Mouse (Mus musculus) cerebellum, postnatal 10 days (tissue): Measurements from ENCODE around the gene Utp11.

Experiments used
- DNase-seq, 2 experiments: peaks; one replicate each; pipeline ENCODE4 v3.0.0; 2021; ENCODE audit warnings: mixed read lengths in 2 of 2

Gene Utp11

DNA sequence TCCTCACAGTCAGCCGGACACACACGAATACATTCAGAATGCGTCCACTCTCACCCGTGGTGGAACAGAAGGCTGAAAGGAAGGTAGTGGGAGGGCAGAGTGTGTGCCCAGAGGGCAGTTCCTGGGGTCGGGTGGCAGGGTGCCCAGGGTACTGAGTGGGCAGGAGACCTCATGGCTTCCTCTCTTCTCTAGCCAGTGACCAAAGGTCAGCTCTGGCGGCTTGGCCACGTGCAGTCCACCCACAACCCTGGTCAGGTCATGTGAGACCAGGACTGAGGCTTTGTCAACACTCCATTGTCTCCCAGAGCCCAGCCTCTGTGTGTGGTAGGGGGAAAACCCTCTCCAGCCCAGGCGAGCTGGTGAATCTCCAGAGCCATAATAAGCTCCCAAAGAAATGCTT, 23.2 kb downstream of the Utp11 start:
- peak in 1 of 2 experiments; percentile 47 for DNase-seq

DNA sequence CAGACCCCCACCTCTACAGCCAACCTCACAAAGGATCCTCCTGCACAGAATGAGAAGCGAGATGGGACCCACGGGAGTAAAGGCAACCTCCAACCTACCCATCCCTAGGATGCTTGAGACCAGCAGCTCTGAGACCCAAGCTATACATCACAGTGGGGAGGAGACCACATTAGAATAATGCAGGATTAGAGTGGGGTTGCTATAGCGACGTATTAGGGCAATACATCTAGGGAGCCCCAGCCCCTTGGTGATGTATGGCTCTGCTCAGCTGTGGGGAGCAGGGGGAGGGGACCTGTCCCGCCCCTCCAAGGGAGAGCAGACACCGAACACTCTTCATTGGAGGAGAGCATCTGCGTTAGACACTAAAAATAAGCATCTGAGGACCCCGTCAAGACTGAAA, 25.3 kb downstream of the Utp11 start:
- no peak for DNase-seq

GRCm38 (mm10) chr4:124667476-124668033, 25.8 kb downstream of the Utp11 start:
- no peak for DNase-seq

DNA sequence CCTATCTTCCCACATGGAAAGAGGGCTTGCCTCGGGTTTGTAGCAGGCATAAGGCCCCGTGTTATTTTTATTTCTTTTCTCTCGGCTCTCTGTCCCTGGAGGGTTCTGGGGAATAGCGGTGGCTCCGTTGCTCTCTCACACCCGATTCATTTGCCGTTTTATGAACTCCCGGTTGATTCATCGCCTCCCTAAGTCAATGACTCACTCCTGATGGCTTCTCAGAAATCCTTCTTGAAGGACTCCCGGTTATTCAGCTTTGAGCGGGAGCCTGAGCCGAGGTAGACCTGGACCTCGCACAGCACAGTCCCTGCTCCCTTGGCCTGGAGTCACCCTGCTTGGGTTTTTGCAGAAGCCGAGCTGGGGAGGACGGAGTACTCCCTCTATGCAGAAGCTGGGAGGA, 28.8 kb downstream of the Utp11 start:
- DNase-seq = no peak

DNA sequence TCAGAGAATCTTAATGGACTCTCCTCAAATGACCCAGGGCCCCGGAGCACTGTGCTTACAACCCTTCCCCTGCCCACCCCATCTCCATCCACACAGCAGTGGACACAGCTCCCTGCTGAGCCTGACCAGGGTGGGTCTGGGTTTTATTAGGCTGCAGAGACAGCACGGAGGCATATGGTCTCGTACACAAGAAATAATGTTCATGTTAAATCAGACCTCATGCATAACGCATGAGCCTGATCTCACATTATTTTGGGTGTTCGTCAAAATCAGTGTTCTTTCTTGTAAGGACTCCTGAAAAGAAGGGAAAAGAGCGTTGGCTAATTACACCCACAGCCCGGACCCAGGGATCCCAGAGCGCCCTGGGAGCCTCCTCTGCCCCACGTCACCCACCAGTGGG, 29.2 kb downstream of the Utp11 start:
- DNase-seq = no peak

- DNase-seq = peak in 1 of 2 experiments; percentile 40
These were observed 30.4 kb downstream of the Utp11 start for GRCm38 (mm10) chr4:124663034-124663433.

DNA sequence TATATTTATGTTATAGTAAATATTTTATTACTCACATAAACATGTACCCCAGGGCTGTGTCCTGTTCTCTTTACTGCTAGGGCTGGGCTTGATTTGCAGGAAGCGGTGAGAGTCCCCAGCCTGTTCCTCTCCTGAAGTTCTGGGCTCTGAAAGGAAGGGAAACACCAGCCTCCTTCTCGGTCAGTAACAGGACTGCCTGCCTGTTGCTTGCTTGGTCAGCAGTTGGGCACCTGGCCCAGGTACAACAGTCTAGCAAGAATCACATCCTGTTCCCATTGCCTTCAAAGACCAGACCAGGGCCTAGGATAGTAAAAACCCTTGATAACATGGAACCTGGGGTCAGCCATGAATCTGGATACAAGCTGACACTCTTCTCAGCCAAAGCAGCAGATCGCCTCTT, 32.8 kb downstream of the Utp11 start:
- DNase-seq = no peak

DNA sequence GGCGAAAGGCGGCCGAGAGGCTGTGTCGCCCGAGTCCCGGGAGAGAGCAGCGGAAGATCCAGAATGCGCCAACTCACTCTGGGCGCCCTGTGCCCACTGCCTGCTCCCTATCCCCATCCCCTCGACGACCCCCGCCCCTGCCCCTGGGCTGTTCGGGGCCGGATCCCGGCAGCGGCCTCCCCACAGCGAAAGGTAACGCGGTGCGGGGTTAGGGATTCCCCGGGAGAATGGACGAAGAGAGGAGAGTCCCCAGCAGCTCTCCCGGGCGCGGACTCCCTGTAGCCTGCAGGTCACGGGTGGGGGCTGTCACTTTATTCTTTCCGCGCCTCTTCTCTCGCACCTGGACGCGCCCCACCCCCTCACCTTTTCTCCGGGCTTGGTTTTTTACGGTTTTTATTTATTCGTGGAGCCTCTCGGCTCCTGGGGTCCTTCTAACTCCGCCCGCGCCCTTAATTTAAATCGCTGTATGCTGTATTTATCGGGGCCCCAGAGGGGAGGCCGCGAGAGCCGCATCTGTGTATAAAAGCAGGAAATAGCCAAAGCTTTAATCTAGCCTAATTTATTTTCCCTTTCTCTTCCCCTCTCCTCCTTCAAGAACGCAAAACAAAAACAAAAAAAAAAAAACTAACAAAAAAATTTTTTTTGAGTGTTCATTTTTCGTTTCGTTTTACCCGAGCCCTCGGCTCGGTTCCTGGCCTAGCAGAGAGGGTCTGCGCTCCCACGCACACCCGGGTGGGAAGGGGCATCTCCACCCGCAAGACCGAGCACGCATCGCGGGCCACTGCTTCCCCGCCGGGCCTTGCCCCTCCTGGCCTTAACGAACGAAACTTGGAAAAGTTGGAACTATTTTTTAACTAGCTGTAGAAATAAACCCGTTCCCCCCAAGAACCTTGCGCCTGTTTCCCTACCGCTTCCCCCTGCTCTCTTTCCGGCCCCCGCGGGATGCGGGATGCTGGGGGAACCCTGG, 33.9 kb downstream of the Utp11 start:
- peak in 1 of 2 experiments; percentile 27 for DNase-seq

DNA sequence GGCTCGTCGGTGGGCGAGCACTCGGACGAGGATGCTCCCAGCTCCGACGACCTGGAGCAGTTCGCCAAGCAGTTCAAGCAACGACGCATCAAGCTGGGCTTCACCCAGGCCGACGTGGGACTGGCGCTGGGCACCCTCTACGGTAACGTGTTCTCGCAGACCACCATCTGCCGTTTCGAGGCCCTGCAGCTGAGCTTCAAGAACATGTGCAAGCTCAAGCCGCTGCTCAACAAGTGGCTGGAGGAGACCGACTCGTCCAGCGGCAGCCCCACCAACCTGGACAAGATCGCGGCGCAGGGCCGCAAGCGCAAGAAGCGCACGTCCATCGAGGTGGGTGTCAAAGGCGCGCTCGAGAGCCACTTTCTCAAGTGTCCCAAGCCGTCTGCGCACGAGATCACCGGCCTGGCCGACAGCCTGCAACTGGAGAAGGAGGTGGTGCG, 35.0 kb downstream of the Utp11 start:
- peak; percentile 37 to 44 for DNase-seq

DNA sequence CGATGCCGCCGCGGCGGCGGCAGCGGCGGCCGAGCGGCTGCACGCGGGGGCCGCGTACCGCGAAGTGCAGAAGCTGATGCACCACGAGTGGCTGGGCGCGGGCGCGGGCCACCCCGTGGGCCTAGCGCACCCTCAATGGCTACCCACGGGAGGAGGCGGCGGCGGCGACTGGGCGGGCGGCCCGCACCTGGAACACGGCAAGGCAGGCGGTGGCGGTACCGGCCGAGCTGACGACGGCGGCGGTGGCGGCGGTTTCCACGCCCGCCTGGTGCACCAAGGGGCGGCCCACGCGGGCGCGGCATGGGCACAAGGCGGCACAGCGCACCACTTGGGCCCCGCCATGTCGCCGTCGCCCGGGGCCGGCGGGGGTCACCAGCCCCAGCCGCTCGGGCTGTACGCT, 35.6 kb downstream of the Utp11 start:
- DNase-seq = no peak

GRCm38 (mm10) chr4:124656854-124657650, 36.3 kb downstream of the Utp11 start:
- DNase-seq = peak; percentile 72 to 88

GRCm38 (mm10) chr4:124656518-124656853, 36.9 kb downstream of the Utp11 start, which contains the start of gene Pou3f1:
Gene Pou3f1, plus strand, starts transcription at chr4:124656807.
- DNase-seq = peak in 1 of 2 experiments; percentile 26

DNA sequence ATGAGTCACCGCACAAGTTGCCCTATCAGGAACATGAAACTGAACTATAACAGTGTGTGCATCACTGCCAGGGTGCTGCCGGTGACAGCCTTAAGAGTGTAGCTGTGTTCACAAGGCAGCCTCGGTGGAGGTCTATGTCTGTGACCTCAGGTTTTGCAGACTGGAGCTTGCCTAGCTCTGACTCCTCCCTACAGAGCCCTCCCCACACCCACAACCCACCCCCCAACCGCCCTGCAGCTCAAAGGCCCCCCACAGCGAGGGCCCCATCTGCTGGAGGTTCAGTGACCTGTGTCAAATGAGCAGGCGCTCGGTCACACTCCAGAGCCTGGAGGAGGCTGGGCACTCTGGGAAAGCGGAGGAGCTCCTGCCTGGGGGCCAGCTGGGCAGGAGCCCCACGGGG, 40.5 kb downstream of the Utp11 start:
- peak; percentile 44 to 66 for DNase-seq

- DNase-seq = no peak
These were observed 45.5 kb downstream of the Utp11 start for GRCm38 (mm10) chr4:124647909-124648308.

- DNase-seq = no peak
These were observed 46.8 kb downstream of the Utp11 start for GRCm38 (mm10) chr4:124646591-124646990.

DNA sequence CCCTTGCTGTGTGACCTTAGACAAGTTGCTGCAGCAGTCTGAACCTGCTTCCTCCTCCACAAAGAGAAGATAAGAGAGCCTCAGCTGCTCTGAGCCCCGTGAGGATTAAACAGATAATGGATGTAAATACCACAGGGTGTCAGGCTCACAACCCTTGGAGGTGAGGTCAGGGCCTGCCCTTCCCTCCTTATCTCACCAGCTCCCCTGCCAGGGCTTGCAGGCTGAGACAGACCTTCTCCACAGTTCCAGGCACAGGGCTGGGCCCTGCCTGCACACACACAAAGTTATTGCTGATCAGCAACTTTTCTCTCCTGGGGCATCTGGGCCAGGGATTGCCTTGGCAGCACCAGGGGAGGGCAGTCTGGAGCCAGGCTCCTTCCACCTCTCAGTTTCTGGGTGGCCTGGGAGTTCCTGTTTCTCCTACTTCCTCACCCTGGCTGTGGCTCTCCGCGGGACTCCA, 48.4 kb downstream of the Utp11 start:
- DNase-seq = no peak

GRCm38 (mm10) chr4:124643859-124644258, 49.5 kb downstream of the Utp11 start:
- no peak for DNase-seq

DNA sequence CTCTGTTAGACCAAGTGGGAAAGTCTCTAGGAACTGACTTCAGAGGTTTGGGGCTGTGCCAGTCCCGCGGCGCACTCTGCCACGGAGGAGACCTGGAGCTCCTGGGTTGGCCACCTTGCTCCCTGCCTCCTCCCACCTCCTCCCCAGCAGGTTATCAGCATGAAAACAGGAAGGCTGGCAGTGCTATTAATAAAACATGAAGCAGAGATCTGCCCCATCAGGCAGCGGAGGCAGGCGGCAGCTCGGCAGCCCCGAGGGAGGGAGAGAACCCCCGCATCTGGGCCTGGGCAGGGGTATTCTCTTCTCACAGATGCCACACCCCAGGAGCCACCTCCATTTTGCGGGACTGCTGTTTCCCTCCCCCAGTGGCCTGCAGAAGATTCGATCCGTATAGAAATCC, 53.7 kb downstream of the Utp11 start:
- DNase-seq = no peak

DNA sequence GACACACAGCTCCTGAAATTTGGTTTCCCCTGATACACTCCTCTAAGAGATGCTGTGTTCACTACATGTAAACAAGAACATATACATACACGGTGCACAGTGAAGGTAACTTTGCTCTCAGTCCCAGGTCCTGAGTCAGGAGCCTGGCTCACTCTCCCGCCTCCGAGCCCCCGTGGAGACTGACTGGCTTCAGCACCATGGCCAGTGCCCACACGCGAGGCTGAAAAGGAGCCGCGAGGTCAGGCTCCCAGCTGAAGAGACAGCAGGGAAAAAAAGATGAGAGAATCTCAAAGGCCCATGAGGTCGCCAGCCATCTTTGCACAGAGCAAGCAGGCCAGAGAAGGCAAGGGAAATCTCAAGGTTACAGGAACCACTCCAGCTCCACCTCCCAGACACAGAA, 60.1 kb downstream of the Utp11 start:
- peak in 1 of 2 experiments; percentile 34 for DNase-seq

- DNase-seq = no peak
These were observed 60.5 kb downstream of the Utp11 start for GRCm38 (mm10) chr4:124632856-124633255.

- DNase-seq = no peak
These were observed 61.9 kb downstream of the Utp11 start for GRCm38 (mm10) chr4:124631456-124631855.
